Mouse (Mus musculus) neural tube, embryonic 14.5 days (tissue): Measurements from ENCODE around the gene Ptgfrn. TPM values are rescaled to one million over a fixed set of nuclear protein-coding genes. Genes with fewer than 3 reads are reported as not detected.

Experiments
- ATAC-seq: fragments of 200-750 bp; cut with Nextera tagmentation; 2 replicates; pipeline ENCODE4 v1.8.0; 2017; ENCODE audit warnings: low read depth, mild to moderate bottlenecking, moderate TSS enrichment, moderate library complexity
- H3K27ac ChIP-seq: fragments of 300-500 bp; sonication (generic); 2 replicates; pipeline ENCODE4 v1.5.1; 2014; ENCODE audit warnings: low read depth, mild to moderate bottlenecking, control low read depth, low read length, moderate library complexity, mixed read lengths
- H3K27me3 ChIP-seq: fragments of 300-500 bp; sonication (generic); 2 replicates; pipeline ENCODE4 v1.6.1; 2014; ENCODE audit warnings: low read length; ENCODE audit not compliant: control insufficient read depth, insufficient read depth
- H3K36me3 ChIP-seq: fragments of 300-500 bp; sonication (generic); 2 replicates; pipeline ENCODE4 v1.6.1; 2014; ENCODE audit warnings: low read length, mixed read lengths; ENCODE audit not compliant: control insufficient read depth, insufficient read depth
- H3K4me1 ChIP-seq: fragments of 300-500 bp; sonication (generic); 2 replicates; pipeline ENCODE4 v1.6.1; 2014; ENCODE audit warnings: low read length; ENCODE audit not compliant: control insufficient read depth, insufficient read depth
- H3K4me2 ChIP-seq: fragments of 300-500 bp; sonication (generic); 2 replicates; pipeline ENCODE4 v1.6.1; 2014; ENCODE audit warnings: mild to moderate bottlenecking, low read depth, low read length, control low read depth
- H3K4me3 ChIP-seq: fragments of 300-500 bp; sonication (generic); 2 replicates; pipeline ENCODE4 v1.5.1; 2014; ENCODE audit warnings: low read depth, low read length, control low read depth, mixed read lengths
- H3K9ac ChIP-seq: fragments of 300-500 bp; sonication (generic); replicated peaks from 2 replicates; pipeline ENCODE4 v1.6.1; 2014; ENCODE audit warnings: low read depth, mild to moderate bottlenecking, control low read depth, low read length, mixed read lengths
- H3K9me3 ChIP-seq: fragments of 300-500 bp; sonication (generic); 2 replicates; pipeline ENCODE4 v1.6.1; 2016; ENCODE audit warnings: low read length; ENCODE audit not compliant: control insufficient read depth
- WGBS: fragments of 180-500 bp; shearing (Covaris S2); extraction: QIAGEN DNeasy Blood & Tissue Kit; methylation state at CpG from one replicate; pipeline ENCODE4 v1.1.7; 2014; 5-methylcytosine and 5-hydroxymethylcytosine counted together
- polyA plus RNA-seq: library from polyadenylated mRNA; unstranded; fragments of >200 nt; fragmentation: Nextera tagmentation; extraction: Ambion mirVana; gene quantifications from 2 replicates; pipeline ENCODE4 v1.2.1, GENCODE M21; 2014

The Ptgfrn gene
- polyA plus RNA-seq, 1 experiment from 2014 or later = 4.7 TPM

- ATAC-seq = no peak
- no peak overlapping the region for H3K4me2 ChIP-seq
- no peak overlapping the region for H3K4me3 ChIP-seq
- 87% methylated on average over 8 of the region's 8 CpGs for WGBS
- no peaks in the 10 kb centered on the region for H3K27me3 ChIP-seq
- no peak overlapping the region for H3K9ac ChIP-seq
- H3K36me3 ChIP-seq = no peaks in the 10 kb centered on the region
- H3K4me1 ChIP-seq = peaks cover 12% of the 10 kb centered on the region; the same call in 1 of the 2 replicates
- no peak overlapping the region for H3K27ac ChIP-seq
- H3K9me3 ChIP-seq = no peaks in the 10 kb centered on the region
Observed at GRCm38 (mm10) chr3:101141864-101142263, 31.8 kb upstream of the Ptgfrn start.

- WGBS = 76% methylated on average over 7 of the region's 7 CpGs
- H3K9ac ChIP-seq = no peak overlapping the region
- H3K36me3 ChIP-seq = no peaks in the 10 kb centered on the region
- H3K9me3 ChIP-seq = no peaks in the 10 kb centered on the region
- peaks cover 6% of the 10 kb centered on the region; the same call in 1 of the 2 replicates for H3K4me1 ChIP-seq
- ATAC-seq = no peak
- H3K4me3 ChIP-seq = no peak overlapping the region
- no peak overlapping the region for H3K4me2 ChIP-seq
- H3K27me3 ChIP-seq = no peaks in the 10 kb centered on the region
- no peak overlapping the region for H3K27ac ChIP-seq
Observed at GRCm38 (mm10) chr3:101139958-101140357, 29.9 kb upstream of the Ptgfrn start.

GRCm38 (mm10) chr3:101136483-101136882, 26.4 kb upstream of the Ptgfrn start:
- Histone ChIP-seq H3K4me1 (no peaks in the 10 kb centered on the region), H3K4me3 (no peak overlapping the region), H3K27me3 (no peaks in the 10 kb centered on the region), H3K4me2 (no peak overlapping the region), H3K36me3 (no peaks in the 10 kb centered on the region), H3K9me3 (no peaks in the 10 kb centered on the region), H3K27ac (no peak overlapping the region), H3K9ac (no peak overlapping the region)
- no peak for ATAC-seq
- 63% methylated on average over 11 of the region's 11 CpGs for WGBS

DNA sequence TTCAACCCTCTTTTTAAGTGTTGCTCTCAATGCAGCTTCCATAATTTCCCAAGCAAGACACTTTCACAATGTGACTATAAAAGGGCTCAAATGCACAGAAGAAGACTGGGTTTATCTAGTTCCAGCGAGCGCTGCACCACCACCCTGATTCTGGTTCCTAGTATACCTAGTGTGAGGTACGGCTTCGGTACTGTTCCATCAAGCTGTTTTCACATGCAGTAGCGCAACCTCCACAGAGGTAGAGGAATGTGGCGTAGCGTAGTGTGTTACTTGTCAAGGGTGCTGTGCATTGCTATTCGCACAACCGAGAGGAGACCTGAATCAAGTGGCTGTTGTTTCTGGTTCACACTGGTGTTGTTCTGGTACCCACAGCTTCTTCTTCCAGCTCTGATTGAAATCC, 24.8 kb upstream of the Ptgfrn start:
- Histone ChIP-seq H3K4me2 (no peak overlapping the region), H3K27me3 (no peaks in the 10 kb centered on the region), H3K4me1 (no peaks in the 10 kb centered on the region), H3K4me3 (no peak overlapping the region), H3K36me3 (no peaks in the 10 kb centered on the region), H3K9ac (no peak overlapping the region), H3K9me3 (no peaks in the 10 kb centered on the region), H3K27ac (no peak overlapping the region)
- WGBS = 99% methylated on average over 9 of the region's 9 CpGs
- no peak for ATAC-seq

DNA sequence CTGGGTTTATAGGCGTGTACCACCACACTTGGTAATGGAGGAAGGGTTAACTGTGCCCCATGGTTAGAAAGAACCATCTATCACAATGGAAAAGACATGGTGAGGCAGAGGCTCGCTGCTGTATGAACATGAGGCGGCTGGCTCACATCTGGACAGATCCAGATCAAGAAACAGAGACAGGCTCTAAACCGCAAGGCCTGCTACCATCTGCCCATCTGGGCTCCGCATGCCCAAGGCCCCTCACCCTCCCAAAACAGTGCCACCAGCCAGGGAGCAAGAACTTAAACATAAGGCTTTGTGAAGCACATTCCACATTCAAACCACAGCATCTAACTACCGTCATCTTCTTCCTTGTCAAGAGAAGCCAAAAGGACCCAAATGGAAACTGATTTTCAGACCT, 22.9 kb upstream of the Ptgfrn start:
- Histone ChIP-seq H3K4me3 (no peak overlapping the region), H3K4me1 (no peaks in the 10 kb centered on the region), H3K27ac (no peak overlapping the region), H3K9me3 (no peaks in the 10 kb centered on the region), H3K9ac (no peak overlapping the region), H3K36me3 (no peaks in the 10 kb centered on the region), H3K27me3 (no peaks in the 10 kb centered on the region), H3K4me2 (no peak overlapping the region)
- ATAC-seq = no peak
- 90% methylated on average over 6 of the region's 6 CpGs for WGBS

GRCm38 (mm10) chr3:101131772-101132171, 21.7 kb upstream of the Ptgfrn start:
- H3K27ac ChIP-seq = no peak overlapping the region
- no peaks in the 10 kb centered on the region for H3K4me1 ChIP-seq
- H3K27me3 ChIP-seq = no peaks in the 10 kb centered on the region
- no peak for ATAC-seq
- H3K4me3 ChIP-seq = no peak overlapping the region
- no peak overlapping the region for H3K4me2 ChIP-seq
- no peaks in the 10 kb centered on the region for H3K9me3 ChIP-seq
- WGBS = 89% methylated on average over 5 of the region's 5 CpGs
- H3K36me3 ChIP-seq = no peaks in the 10 kb centered on the region
- H3K9ac ChIP-seq = no peak overlapping the region

DNA sequence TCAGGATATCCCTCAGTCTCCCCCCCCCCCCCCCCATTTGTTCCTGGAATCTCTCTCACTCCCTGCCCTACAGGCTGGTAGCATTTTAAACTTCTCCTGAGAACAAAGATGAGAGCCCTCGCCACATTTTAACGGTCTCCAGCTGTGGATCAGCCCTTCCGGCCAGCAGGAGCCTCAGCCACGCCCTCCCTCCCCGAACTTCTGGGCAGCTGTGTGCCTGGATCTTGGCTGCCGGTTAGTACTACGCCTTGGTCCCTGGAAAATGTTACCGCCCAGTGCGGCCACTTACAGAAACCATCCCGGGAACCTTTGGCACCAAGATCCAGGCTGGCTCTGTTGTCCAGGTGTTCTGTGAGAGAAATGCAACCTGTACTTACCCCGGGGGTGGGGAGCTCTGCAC, 20.4 kb upstream of the Ptgfrn start:
- Histone ChIP-seq H3K36me3 (no peaks in the 10 kb centered on the region), H3K9me3 (no peaks in the 10 kb centered on the region), H3K9ac (no peak overlapping the region), H3K27me3 (no peaks in the 10 kb centered on the region), H3K4me2 (no peak overlapping the region), H3K4me1 (no peaks in the 10 kb centered on the region), H3K27ac (no peak overlapping the region), H3K4me3 (no peak overlapping the region)
- ATAC-seq = no peak
- 4% methylated on average over 11 of the region's 11 CpGs for whole genome bisulfite sequencing

DNA sequence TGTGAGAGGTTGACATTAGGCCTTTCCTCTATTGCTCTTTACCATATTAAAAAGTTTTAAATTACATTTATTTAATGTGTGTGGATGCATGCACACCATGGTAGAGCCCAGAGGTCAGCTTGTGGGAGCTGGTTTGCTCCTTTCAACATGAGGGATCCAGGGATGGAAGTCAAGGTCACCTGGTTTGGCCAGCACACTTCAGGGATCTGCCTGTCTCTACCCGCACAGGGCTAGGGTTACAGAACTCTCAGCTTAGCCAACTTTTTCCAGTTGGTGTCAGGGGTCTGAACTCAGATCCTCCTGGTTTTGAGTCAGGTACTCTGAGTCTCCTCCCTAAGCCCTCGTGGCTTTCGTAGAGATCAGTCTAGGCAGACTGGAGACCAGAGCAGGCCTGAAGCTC, 19.5 kb upstream of the Ptgfrn start:
- Histone ChIP-seq H3K9ac (no peak overlapping the region), H3K27me3 (no peaks in the 10 kb centered on the region), H3K27ac (no peak overlapping the region), H3K4me2 (no peak overlapping the region), H3K4me1 (no peaks in the 10 kb centered on the region), H3K9me3 (no peaks in the 10 kb centered on the region), H3K4me3 (no peak overlapping the region), H3K36me3 (no peaks in the 10 kb centered on the region)
- ATAC-seq = no peak
- WGBS = 84% methylated on average over 3 of the region's 3 CpGs

- Histone ChIP-seq H3K36me3 (no peaks in the 10 kb centered on the region), H3K9ac (no peak overlapping the region), H3K27ac (no peak overlapping the region), H3K9me3 (no peaks in the 10 kb centered on the region), H3K4me3 (no peak overlapping the region), H3K27me3 (no peaks in the 10 kb centered on the region), H3K4me1 (no peaks in the 10 kb centered on the region), H3K4me2 (no peak overlapping the region)
- no peak for ATAC-seq
Observed at GRCm38 (mm10) chr3:101129090-101129489, 19.0 kb upstream of the Ptgfrn start.

- Histone ChIP-seq H3K4me3 (no peak overlapping the region), H3K36me3 (no peaks in the 10 kb centered on the region), H3K9ac (no peak overlapping the region), H3K27ac (no peak overlapping the region), H3K4me2 (no peak overlapping the region), H3K27me3 (no peaks in the 10 kb centered on the region), H3K9me3 (no peaks in the 10 kb centered on the region), H3K4me1 (no peaks in the 10 kb centered on the region)
- ATAC-seq = no peak
- 95% methylated on average over 2 of the region's 2 CpGs for WGBS
Observed at GRCm38 (mm10) chr3:101127766-101128165, 17.7 kb upstream of the Ptgfrn start.
